Mouse (Mus musculus) hindbrain, embryonic 14.5 days (tissue): ENCODE data around the gene Acsm2. TPM values are rescaled to one million over a fixed set of nuclear protein-coding genes. Genes with fewer than 3 reads are reported as not detected.

Experiments
- ATAC-seq: fragments of 200-750 bp; cut with Nextera tagmentation; 2 replicates; pipeline ENCODE4 v1.8.0; 2017; ENCODE audit warnings: moderate number of reproducible peaks, mild to moderate bottlenecking, moderate TSS enrichment, moderate library complexity; ENCODE audit not compliant: low FRiP score
- DNase-seq: peaks from one replicate; pipeline ENCODE4 v3.0.0-alpha.2; 2015; ENCODE audit warnings: low spot score
- H3K27ac ChIP-seq: fragments of 300-500 bp; sonication (generic); 2 replicates; pipeline ENCODE4 v1.5.1; 2014; ENCODE audit warnings: mild to moderate bottlenecking, moderate library complexity
- H3K27me3 ChIP-seq: fragments of 300-500 bp; sonication (generic); 2 replicates; pipeline ENCODE4 v1.6.1; 2014; ENCODE audit warnings: mild to moderate bottlenecking, low read length, mixed read lengths; ENCODE audit not compliant: control insufficient read depth, insufficient read depth
- H3K36me3 ChIP-seq: fragments of 300-500 bp; sonication (generic); replicated peaks from 2 replicates; pipeline ENCODE4 v1.6.1; 2014; ENCODE audit not compliant: control insufficient read depth, insufficient read depth
- H3K4me1 ChIP-seq: fragments of 300-500 bp; sonication (generic); replicated peaks from 2 replicates; pipeline ENCODE4 v1.6.1; 2014; ENCODE audit warnings: antibody characterized with exemption, low read length, mixed read lengths; ENCODE audit not compliant: control insufficient read depth, insufficient read depth
- H3K4me2 ChIP-seq: fragments of 300-500 bp; sonication (generic); replicated peaks from 2 replicates; pipeline ENCODE4 v1.6.1; 2014; ENCODE audit warnings: mild to moderate bottlenecking, moderate library complexity
- H3K4me3 ChIP-seq: fragments of 300-500 bp; sonication (generic); replicated peaks from 2 replicates; pipeline ENCODE4 v1.5.1; 2014; ENCODE audit warnings: mild to moderate bottlenecking, low read length
- H3K9ac ChIP-seq: fragments of 300-500 bp; sonication (generic); 2 replicates; pipeline ENCODE4 v1.6.1; 2014
- H3K9me3 ChIP-seq: fragments of 300-500 bp; sonication (generic); 2 replicates; pipeline ENCODE4 v1.6.1; 2016; ENCODE audit warnings: low read length; ENCODE audit not compliant: control insufficient read depth
- WGBS: fragments of 180-500 bp; shearing (Covaris S2); extraction: QIAGEN DNeasy Blood & Tissue Kit; methylation state at CpG from one replicate; pipeline ENCODE4 v1.1.7; 2014; 5-methylcytosine and 5-hydroxymethylcytosine counted together
- polyA plus RNA-seq: library from polyadenylated mRNA; unstranded; fragments of >200 nt; fragmentation: Nextera tagmentation; extraction: Ambion mirVana; gene quantifications from 2 replicates; pipeline ENCODE4 v1.2.1, GENCODE M21; 2014

Gene Acsm2
- polyA plus RNA-seq, 1 experiment from 2014 or later = not detected

GRCm38 (mm10) chr7:119604903-119605483 is 50.9 kb downstream of the Acsm2 start:
- no peaks in the 10 kb centered on the region for H3K9me3 ChIP-seq
- no peaks in the 10 kb centered on the region for H3K27me3 ChIP-seq
- WGBS = 88% methylated on average over 2 of the region's 2 CpGs
- no peaks in the 10 kb centered on the region for H3K36me3 ChIP-seq
- no peak overlapping the region for H3K4me3 ChIP-seq
- ATAC-seq (no peak), DNase-seq (no peak)
- no peak overlapping the region for H3K4me2 ChIP-seq
- H3K4me1 ChIP-seq = no peaks in the 10 kb centered on the region
- H3K27ac ChIP-seq = no peak overlapping the region
- no peak overlapping the region for H3K9ac ChIP-seq

GRCm38 (mm10) chr7:119605926-119606663 is 52.0 kb downstream of the Acsm2 start:
- ATAC-seq = no peak
- H3K27ac ChIP-seq = no peak overlapping the region
- H3K4me2 ChIP-seq = no peak overlapping the region
- no peak overlapping the region for H3K4me3 ChIP-seq
- H3K27me3 ChIP-seq = no peaks in the 10 kb centered on the region
- no peaks in the 10 kb centered on the region for H3K4me1 ChIP-seq
- H3K9ac ChIP-seq = no peak overlapping the region
- no peaks in the 10 kb centered on the region for H3K9me3 ChIP-seq
- H3K36me3 ChIP-seq = no peaks in the 10 kb centered on the region
- WGBS = 79% methylated on average over 9 of the region's 9 CpGs
- no peak for DNase-seq

GRCm38 (mm10) chr7:119606664-119607076 is 52.5 kb downstream of the Acsm2 start, which contains the start of gene Acsm1:
Gene Acsm1, plus strand, starts transcription at chr7:119607026.
- H3K9me3 ChIP-seq = no peaks in the 10 kb centered on the region
- H3K36me3 ChIP-seq = no peaks in the 10 kb centered on the region
- no peak within 1 kb of the TSS for H3K4me2 ChIP-seq
- H3K4me1 ChIP-seq = no peaks in the 10 kb centered on the region
- H3K4me3 ChIP-seq = no peak within 1 kb of the TSS
- no peak within 1 kb of the TSS for H3K9ac ChIP-seq
- H3K27me3 ChIP-seq = no peaks in the 10 kb centered on the region
- no peak for DNase-seq
- 92% methylated on average over 5 of the region's 5 CpGs for WGBS
- no peak within 1 kb of the TSS for H3K27ac ChIP-seq
- no peak for ATAC-seq

- 88% methylated on average over 9 of the region's 9 CpGs for WGBS
- Histone ChIP-seq H3K4me2 (no peak overlapping the region), H3K9me3 (no peaks in the 10 kb centered on the region), H3K4me1 (no peaks in the 10 kb centered on the region), H3K27ac (no peak overlapping the region), H3K27me3 (no peaks in the 10 kb centered on the region), H3K9ac (no peak overlapping the region), H3K36me3 (no peaks in the 10 kb centered on the region), H3K4me3 (no peak overlapping the region)
- DNase-seq (no peak), ATAC-seq (no peak)
Observed at GRCm38 (mm10) chr7:119607796-119608515, 53.8 kb downstream of the Acsm2 start.

- WGBS = 77% methylated on average over 1 of the region's 1 CpGs
- no peaks in the 10 kb centered on the region for H3K9me3 ChIP-seq
Observed at GRCm38 (mm10) chr7:119616531-119616930, 62.4 kb downstream of the Acsm2 start.

GRCm38 (mm10) chr7:119617593-119617992 is 63.5 kb downstream of the Acsm2 start:
- no peak overlapping the region for H3K27ac ChIP-seq
- H3K4me2 ChIP-seq = no peak overlapping the region
- no peaks in the 10 kb centered on the region for H3K9me3 ChIP-seq
- H3K27me3 ChIP-seq = no peaks in the 10 kb centered on the region
- H3K4me1 ChIP-seq = no peaks in the 10 kb centered on the region
- no peaks in the 10 kb centered on the region for H3K36me3 ChIP-seq
- no peak overlapping the region for H3K4me3 ChIP-seq
- H3K9ac ChIP-seq = no peak overlapping the region
- DNase-seq (no peak), ATAC-seq (no peak)
- 89% methylated on average over 6 of the region's 6 CpGs for WGBS

More at GRCm38 (mm10) chr7:119616531-119616930, 62.4 kb downstream of the Acsm2 start:
- Histone ChIP-seq H3K27me3 (no peaks in the 10 kb centered on the region), H3K4me2 (no peak overlapping the region), H3K9ac (no peak overlapping the region), H3K36me3 (no peaks in the 10 kb centered on the region), H3K4me1 (no peaks in the 10 kb centered on the region), H3K4me3 (no peak overlapping the region), H3K27ac (no peak overlapping the region)
- DNase-seq = no peak
- no peak for ATAC-seq

- Histone ChIP-seq H3K4me3 (no peak overlapping the region), H3K9ac (no peak overlapping the region), H3K27ac (no peak overlapping the region), H3K27me3 (no peaks in the 10 kb centered on the region), H3K4me1 (no peaks in the 10 kb centered on the region), H3K9me3 (no peaks in the 10 kb centered on the region), H3K4me2 (no peak overlapping the region), H3K36me3 (no peaks in the 10 kb centered on the region)
- 65% methylated on average over 4 of the region's 4 CpGs for WGBS
- DNase-seq (no peak), ATAC-seq (no peak)
Observed at GRCm38 (mm10) chr7:119618209-119618935, 64.2 kb downstream of the Acsm2 start.

GRCm38 (mm10) chr7:119620157-119620556 is 66.0 kb downstream of the Acsm2 start:
- Histone ChIP-seq H3K4me1 (no peaks in the 10 kb centered on the region), H3K9ac (no peak overlapping the region), H3K36me3 (no peaks in the 10 kb centered on the region), H3K27ac (no peak overlapping the region), H3K27me3 (no peaks in the 10 kb centered on the region), H3K9me3 (no peaks in the 10 kb centered on the region), H3K4me2 (no peak overlapping the region), H3K4me3 (no peak overlapping the region)
- ATAC-seq = no peak
- DNase-seq = no peak

- no peaks in the 10 kb centered on the region for H3K4me1 ChIP-seq
- H3K36me3 ChIP-seq = no peaks in the 10 kb centered on the region
- DNase-seq = no peak
- no peaks in the 10 kb centered on the region for H3K27me3 ChIP-seq
- ATAC-seq = no peak
- H3K4me2 ChIP-seq = no peak overlapping the region
- H3K9ac ChIP-seq = no peak overlapping the region
- H3K4me3 ChIP-seq = no peak overlapping the region
- no peaks in the 10 kb centered on the region for H3K9me3 ChIP-seq
- H3K27ac ChIP-seq = no peak overlapping the region
Observed at GRCm38 (mm10) chr7:119638773-119639172, 84.6 kb downstream of the Acsm2 start.
